Mouse (Mus musculus) C2C12 (cell line): ENCODE measurements around the gene Ndufaf3.

Source experiments
- CEBPB ChIP-seq: IDR thresholded peaks from one replicate; pipeline ENCODE4 v1.6.1; 2011; ENCODE audit warnings: low read depth, mild to moderate bottlenecking, control low read depth, moderate library complexity
- CTCF ChIP-seq: IDR thresholded peaks from one replicate; pipeline ENCODE4 v1.5.1; 2011; ENCODE audit not compliant: control insufficient read depth, insufficient read depth, insufficient read length
- MAX ChIP-seq: IDR thresholded peaks from one replicate; pipeline ENCODE4 v1.6.1; 2011; ENCODE audit warnings: mild to moderate bottlenecking, control low read depth
- USF1 ChIP-seq: IDR thresholded peaks from one replicate; pipeline ENCODE4 v1.6.1; 2011; ENCODE audit warnings: low read depth, mild to moderate bottlenecking, control low read depth, moderate library complexity

- TF ChIP-seq CEBPB (no peak), CTCF (peak; percentile 50), MAX (no peak), USF1 (no peak)
These were observed 3.1 kb upstream of the Ndufaf3 start for GRCm38 (mm10) chr9:108570207-108570896.
